Mouse (Mus musculus) cortical plate, adult 2 months (tissue): ENCODE measurements at regions not wholly inside any gene's neighbourhood (a gene's known extent, or its start where the extent isn't known, plus 50 kb on each side); places are given as distances from the start of the nearest gene placed in this dataset.

Experiments
- H3K27ac ChIP-seq: fragments of 200-500 bp; 2 replicates; pipeline ENCODE4 v1.5.1; 2012; ENCODE audit warnings: low read length, control low read depth, inconsistent platforms; ENCODE audit not compliant: insufficient read depth
- H3K4me1 ChIP-seq: fragments of 200-500 bp; 2 replicates; pipeline ENCODE4 v1.6.1; 2011; ENCODE audit warnings: low read length; ENCODE audit not compliant: control insufficient read depth, insufficient read depth
- H3K4me3 ChIP-seq: fragments of 200-500 bp; 2 replicates; pipeline ENCODE4 v1.5.1; 2011; ENCODE audit warnings: mild to moderate bottlenecking, low read length, control low read depth; ENCODE audit not compliant: insufficient read depth
- CTCF ChIP-seq: fragments of 200-500 bp; IDR thresholded peaks from 2 replicates; pipeline ENCODE4 v1.5.1; 2011; ENCODE audit warnings: mild to moderate bottlenecking, control low read depth, low read length; ENCODE audit not compliant: insufficient read depth; ENCODE audit errors: extremely low read depth
- POLR2A ChIP-seq: fragments of 200-500 bp; IDR thresholded peaks from 2 replicates; pipeline ENCODE4 v1.6.1; 2011; ENCODE audit warnings: mild to moderate bottlenecking, low read length, control low read depth; ENCODE audit not compliant: insufficient read depth; ENCODE audit errors: extremely low read depth

GRCm38 (mm10) chr10:83819266-83819949, 96.7 kb downstream of the 1500009L16Rik start:
- no peaks in the 10 kb centered on the region for H3K4me1 ChIP-seq
- H3K27ac ChIP-seq = no peak overlapping the region
- no peak overlapping the region for H3K4me3 ChIP-seq
- TF ChIP-seq CTCF = peak; percentile 88
- TF ChIP-seq POLR2A = no peak

GRCm38 (mm10) chr10:83819950-83820275, 97.2 kb downstream of the 1500009L16Rik start:
- TF ChIP-seq CTCF (no peak), POLR2A (no peak)
- H3K4me3 ChIP-seq = no peak overlapping the region
- no peaks in the 10 kb centered on the region for H3K4me1 ChIP-seq
- no peak overlapping the region for H3K27ac ChIP-seq

GRCm38 (mm10) chr10:83821089-83821488, 98.4 kb downstream of the 1500009L16Rik start:
- TF ChIP-seq POLR2A (no peak), CTCF (no peak)
- Histone ChIP-seq H3K4me1 (no peaks in the 10 kb centered on the region), H3K4me3 (no peak overlapping the region), H3K27ac (no peak overlapping the region)

GRCm38 (mm10) chr10:83826105-83826504, 103.4 kb downstream of the 1500009L16Rik start:
- no peak overlapping the region for H3K4me3 ChIP-seq
- no peak overlapping the region for H3K27ac ChIP-seq
- H3K4me1 ChIP-seq = no peaks in the 10 kb centered on the region
- TF ChIP-seq CTCF = no peak
- TF ChIP-seq POLR2A = no peak

GRCm38 (mm10) chr10:83836351-83836750, 113.7 kb downstream of the 1500009L16Rik start:
- TF ChIP-seq CTCF = no peak
- no peak for TF ChIP-seq POLR2A
- Histone ChIP-seq H3K4me1 (peaks cover 2% of the 10 kb centered on the region), H3K4me3 (no peak overlapping the region), H3K27ac (no peak overlapping the region)

GRCm38 (mm10) chr10:83840226-83840625, 117.6 kb downstream of the 1500009L16Rik start:
- Histone ChIP-seq H3K4me1 (peaks cover 2% of the 10 kb centered on the region), H3K27ac (no peak overlapping the region), H3K4me3 (no peak overlapping the region)
- TF ChIP-seq POLR2A (no peak), CTCF (no peak)

- Histone ChIP-seq H3K4me1 (no peaks in the 10 kb centered on the region), H3K4me3 (no peak overlapping the region), H3K27ac (no peak overlapping the region)
- no peak for TF ChIP-seq CTCF
- TF ChIP-seq POLR2A = no peak
These were observed 128.2 kb downstream of the 1500009L16Rik start for GRCm38 (mm10) chr10:83850881-83851280.

GRCm38 (mm10) chr10:83852194-83852593, 129.5 kb downstream of the 1500009L16Rik start:
- no peak overlapping the region for H3K27ac ChIP-seq
- no peak overlapping the region for H3K4me3 ChIP-seq
- TF ChIP-seq POLR2A (no peak), CTCF (no peak)
- H3K4me1 ChIP-seq = no peaks in the 10 kb centered on the region

- Histone ChIP-seq H3K4me1 (no peaks in the 10 kb centered on the region), H3K27ac (no peak overlapping the region), H3K4me3 (no peak overlapping the region)
- TF ChIP-seq POLR2A = no peak
- TF ChIP-seq CTCF = no peak
These were observed 130.1 kb downstream of the 1500009L16Rik start for GRCm38 (mm10) chr10:83852806-83853205.

- H3K4me1 ChIP-seq = no peaks in the 10 kb centered on the region
- 0 out of 2 replicates have a peak overlapping the region, but pooled peaks have one; percentile 61 for H3K27ac ChIP-seq
- no peak for TF ChIP-seq POLR2A
- TF ChIP-seq CTCF = no peak
- no peak overlapping the region for H3K4me3 ChIP-seq
These were observed 135.3 kb downstream of the 1500009L16Rik start for GRCm38 (mm10) chr10:83857794-83858442.
